Mouse (Mus musculus): Measurements from ENCODE around the gene Apela. TPM values are rescaled to one million over a fixed set of nuclear protein-coding genes. Genes with fewer than 3 reads are reported as not detected.
"Not testable (repeated sequence)": the region's sequence is repeated elsewhere in the genome, so short reads cannot be mapped to it uniquely, and the experiment has no call there.

The Apela gene
- polyA plus RNA-seq, 1 experiment from 2014 or later, result 1.6 TPM

DNA sequence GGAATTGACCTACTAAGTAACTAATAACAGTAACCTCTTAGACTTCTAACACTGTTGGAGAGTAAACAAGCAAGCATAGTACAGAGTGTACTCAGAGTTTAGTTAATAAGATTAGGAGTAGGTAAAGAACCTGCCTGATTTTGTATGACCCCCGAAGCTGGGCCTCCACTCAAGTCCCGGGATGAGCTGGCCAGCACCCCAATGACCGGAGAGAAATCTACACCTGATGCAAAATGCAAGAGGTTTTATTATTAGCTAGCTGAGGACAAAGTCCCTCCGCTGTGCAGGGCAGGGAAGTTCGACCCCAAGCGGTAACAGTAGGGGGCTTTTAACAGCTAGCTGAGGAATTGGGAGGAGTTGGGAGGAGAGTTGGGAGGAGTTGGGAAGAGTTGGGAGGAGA is 29.5 kb downstream of the Apela start:
- WGBS, result 75% methylated on average over 6 of the region's 6 CpGs
- not testable (repeated sequence) for H3K27me3 ChIP-seq; H3K4me2 ChIP-seq; H3K9ac ChIP-seq; H3K9me3 ChIP-seq; H3K27ac ChIP-seq (replicated peaks); H3K4me3 ChIP-seq; ATAC-seq (ENCODE audit: low FRiP score, low read depth); H3K4me1 ChIP-seq (replicated peaks); H3K36me3 ChIP-seq

DNA sequence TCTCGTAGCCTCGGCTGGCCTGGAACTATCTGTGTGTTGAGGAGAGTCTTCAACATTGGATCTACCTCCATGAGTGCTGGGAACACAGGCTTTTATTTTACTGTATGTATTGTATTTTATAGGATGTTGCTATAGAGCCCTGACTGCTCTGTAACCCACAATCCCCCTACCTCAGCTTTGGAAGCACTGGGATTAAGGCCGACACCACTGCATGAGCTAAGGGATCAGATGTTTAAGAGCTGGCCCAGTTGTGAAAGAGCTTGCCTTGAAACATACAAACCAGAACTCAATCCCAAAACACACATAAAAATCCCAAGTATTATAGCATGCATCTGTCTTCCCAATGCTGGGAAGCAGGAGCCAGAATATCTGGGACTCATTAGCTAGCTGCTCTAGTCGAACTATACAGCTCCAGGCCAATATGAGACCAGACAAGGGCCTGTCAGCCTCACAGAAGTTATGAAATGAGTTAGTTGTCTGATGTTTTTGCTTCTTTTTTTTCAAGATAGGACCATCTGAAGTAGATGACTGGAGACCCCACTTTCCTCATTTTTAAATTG is 38.2 kb downstream of the Apela start:
- Histone ChIP-seq H3K4me3 (no peak overlapping the region), H3K27ac (replicated peaks) (no peak overlapping the region), H3K27me3 (no peaks in the 10 kb centered on the region), H3K36me3 (no peaks in the 10 kb centered on the region), H3K9me3 (no peaks in the 10 kb centered on the region), H3K4me2 (no peak overlapping the region), H3K4me1 (replicated peaks) (no peaks in the 10 kb centered on the region), H3K9ac (no peak overlapping the region)
- 92% methylated on average over 4 of the region's 4 CpGs for WGBS
- ATAC-seq (ENCODE audit: low FRiP score, low read depth), result no peak

DNA sequence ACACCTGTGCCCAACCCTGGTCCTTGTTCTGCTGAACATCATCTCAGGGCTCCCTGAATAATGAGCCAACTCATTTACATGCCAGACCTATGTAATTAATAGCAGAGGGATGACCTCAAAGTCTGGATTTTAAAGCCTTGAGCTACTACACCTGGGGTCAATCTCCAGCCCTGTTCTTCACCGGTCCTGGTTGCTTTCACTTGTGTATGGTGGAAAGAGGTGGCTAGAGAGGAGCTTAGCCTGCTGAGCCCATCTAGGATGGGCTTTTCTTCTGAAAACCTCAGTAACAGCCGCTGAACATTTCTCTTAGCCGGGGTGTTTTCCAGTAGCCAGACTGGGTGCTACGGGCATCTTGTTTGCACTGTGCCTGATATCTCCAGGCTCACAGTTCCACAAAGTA is 49.4 kb downstream of the Apela start, which contains the start of gene Trim75:
TSS of gene Trim75 (minus strand) at position 101 of the 400 bp plus-strand sequence.
- WGBS, result 90% methylated on average over 4 of the region's 4 CpGs

DNA sequence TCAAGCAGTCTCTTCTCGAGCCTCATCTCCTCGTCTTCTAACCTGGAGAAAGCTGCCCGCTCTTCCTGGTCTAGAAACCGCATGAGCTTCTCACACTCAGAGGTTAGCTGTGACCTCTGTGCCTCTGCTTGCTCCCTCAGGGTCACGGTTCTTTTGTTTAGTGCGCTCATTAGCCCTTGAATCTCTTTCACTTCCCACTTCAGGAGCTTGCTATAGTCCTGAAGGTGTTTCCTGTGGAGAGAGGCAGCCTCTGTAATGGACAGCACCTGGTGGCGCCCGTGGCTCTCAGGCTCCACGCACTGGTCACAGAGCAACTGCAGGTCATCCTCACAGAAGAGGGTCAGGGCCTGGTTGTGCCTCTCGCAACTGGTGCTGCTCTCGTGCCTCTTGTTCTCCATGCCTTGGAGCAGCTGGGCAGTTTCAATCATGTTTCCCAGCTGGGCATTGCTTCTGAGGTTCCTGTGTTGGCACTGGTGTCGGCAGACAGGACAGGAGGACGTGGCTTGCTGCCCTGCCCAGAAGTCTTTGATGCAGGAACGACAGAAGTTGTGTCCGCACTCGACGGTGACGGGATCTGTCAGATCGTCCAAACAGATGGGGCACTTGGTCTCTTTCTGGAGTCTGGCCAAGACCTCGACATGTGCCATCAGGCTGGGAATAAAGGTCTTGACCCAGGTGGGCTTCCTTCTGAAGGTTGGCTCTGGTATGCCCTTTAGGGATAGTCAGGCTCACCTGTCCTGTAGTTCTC is 53.8 kb downstream of the Apela start:
- H3K9ac ChIP-seq, result no peak overlapping the region
- no peak overlapping the region for H3K4me2 ChIP-seq
- H3K36me3 ChIP-seq, result no peaks in the 10 kb centered on the region
- no peak overlapping the region for H3K4me3 ChIP-seq
- 67% methylated on average over 20 of the region's 20 CpGs for WGBS
- H3K27me3 ChIP-seq, result no peaks in the 10 kb centered on the region
- ATAC-seq (ENCODE audit: low FRiP score, low read depth), result no peak
- no peaks in the 10 kb centered on the region for H3K9me3 ChIP-seq
- no peak overlapping the region for H3K27ac ChIP-seq (replicated peaks)
- H3K4me1 ChIP-seq (replicated peaks), result no peaks in the 10 kb centered on the region

More for the DNA sequence above, 49.4 kb downstream of the Apela start, which contains the start of gene Trim75:
- Histone ChIP-seq H3K27me3 (no peaks in the 10 kb centered on the region), H3K4me2 (no peak within 1 kb of the TSS), H3K4me1 (replicated peaks) (no peaks in the 10 kb centered on the region), H3K36me3 (no peaks in the 10 kb centered on the region), H3K27ac (replicated peaks) (no peak within 1 kb of the TSS), H3K9ac (no peak within 1 kb of the TSS), H3K9me3 (no peaks in the 10 kb centered on the region), H3K4me3 (no peak within 1 kb of the TSS)
- no peak for ATAC-seq (ENCODE audit: low FRiP score, low read depth)

Other genes starting within 250 kb of the Apela start
- gene Klhl2, start 187.3 kb downstream of the Apela start, polyA plus RNA-seq (2015; fragmentation: Nextera tagmentation; extraction: Ambion mirVana), result 38.1 and 40.5 TPM in 2 replicates
- gene Tmem192, start 90.2 kb downstream of the Apela start, polyA plus RNA-seq (2015; fragmentation: Nextera tagmentation; extraction: Ambion mirVana), result 27.3 and 33.8 TPM in 2 replicates
- gene Trim75, start 49.5 kb downstream of the Apela start, polyA plus RNA-seq (2015; fragmentation: Nextera tagmentation; extraction: Ambion mirVana), result 0.04 and 0.09 TPM in 2 replicates
- not detected in 2 replicates for gene Trim61, start 18.8 kb downstream of the Apela start, polyA plus RNA-seq (2015; fragmentation: Nextera tagmentation; extraction: Ambion mirVana)
- gene Trim60, start 18.8 kb downstream of the Apela start, polyA plus RNA-seq (2015; fragmentation: Nextera tagmentation; extraction: Ambion mirVana), result not detected in 2 replicates
- gene Gm10663, start 37.7 kb upstream of the Apela start, polyA plus RNA-seq (2015; fragmentation: Nextera tagmentation; extraction: Ambion mirVana), result not detected in 2 replicates
- 0.09 TPM in 1 of 2 replicates, not detected in the other for gene BC030870, start 92.2 kb upstream of the Apela start, polyA plus RNA-seq (2015; fragmentation: Nextera tagmentation; extraction: Ambion mirVana)